Mouse (Mus musculus) kidney, postnatal 36 days (tissue): ENCODE measurements around the gene Dnajc4.
"Not testable (repeated sequence)": the region's sequence is repeated elsewhere in the genome, so short reads cannot be mapped to it uniquely, and the experiment has no call there.

Experiments used
- DNase-seq, 2 experiments: peaks; one replicate each; pipeline ENCODE4 v3.0.0; 2021 to 2022; ENCODE audit warnings: mixed read lengths in 2 of 2

Dnajc4 gene

GRCm38 (mm10) chr19:6995255-6995991 is 3.1 kb upstream of the Dnajc4 start:
- peak in 1 of 2 experiments; percentile 33 for DNase-seq

GRCm38 (mm10) chr19:6994489-6994888 is 2.1 kb upstream of the Dnajc4 start:
- no peak for DNase-seq

GRCm38 (mm10) chr19:6994002-6994401 is 1.6 kb upstream of the Dnajc4 start:
- no peak for DNase-seq

GRCm38 (mm10) chr19:6993011-6993770 is 819 bp upstream of the Dnajc4 start:
- DNase-seq = no peak

GRCm38 (mm10) chr19:6991166-6991565 is 1.2 kb downstream of the Dnajc4 start:
- not testable (repeated sequence) for DNase-seq

GRCm38 (mm10) chr19:6990712-6991111 is 1.7 kb downstream of the Dnajc4 start:
- DNase-seq = no peak

- no peak for DNase-seq
These were observed 3.1 kb downstream of the Dnajc4 start for GRCm38 (mm10) chr19:6989251-6989650.

- no peak for DNase-seq
These were observed 4.5 kb downstream of the Dnajc4 start for GRCm38 (mm10) chr19:6987904-6988285.

GRCm38 (mm10) chr19:6987061-6987903 is 5.1 kb downstream of the Dnajc4 start, which contains the start of gene Vegfb:
Gene Vegfb (minus strand): TSS chr19:6987651.
- peak; percentile 69 to 87 for DNase-seq

GRCm38 (mm10) chr19:6985951-6986708 is 6.2 kb downstream of the Dnajc4 start:
- no peak for DNase-seq

- DNase-seq = no peak
These were observed 7.1 kb downstream of the Dnajc4 start for GRCm38 (mm10) chr19:6985300-6985699.

- no peak for DNase-seq
These were observed 8.8 kb downstream of the Dnajc4 start for GRCm38 (mm10) chr19:6983621-6984020.

GRCm38 (mm10) chr19:6981465-6981864 is 10.9 kb downstream of the Dnajc4 start:
- DNase-seq = no peak

GRCm38 (mm10) chr19:6980381-6981093 is 11.8 kb downstream of the Dnajc4 start, which contains the start of gene Fkbp2:
Gene Fkbp2 (minus strand): TSS chr19:6980501.
- DNase-seq = peak; percentile 99

GRCm38 (mm10) chr19:6979486-6980380 is 12.6 kb downstream of the Dnajc4 start:
- DNase-seq = peak; percentile 100

- DNase-seq = peak in 1 of 2 experiments; percentile 42
These were observed 13.3 kb downstream of the Dnajc4 start for GRCm38 (mm10) chr19:6979001-6979479.

GRCm38 (mm10) chr19:6978639-6978974 is 13.8 kb downstream of the Dnajc4 start:
- no peak for DNase-seq

- DNase-seq = no peak
These were observed 14.4 kb downstream of the Dnajc4 start for GRCm38 (mm10) chr19:6977759-6978638.
